8 mouse cellular contexts compared by ENCODE assay signal in the genomic region with DNA sequence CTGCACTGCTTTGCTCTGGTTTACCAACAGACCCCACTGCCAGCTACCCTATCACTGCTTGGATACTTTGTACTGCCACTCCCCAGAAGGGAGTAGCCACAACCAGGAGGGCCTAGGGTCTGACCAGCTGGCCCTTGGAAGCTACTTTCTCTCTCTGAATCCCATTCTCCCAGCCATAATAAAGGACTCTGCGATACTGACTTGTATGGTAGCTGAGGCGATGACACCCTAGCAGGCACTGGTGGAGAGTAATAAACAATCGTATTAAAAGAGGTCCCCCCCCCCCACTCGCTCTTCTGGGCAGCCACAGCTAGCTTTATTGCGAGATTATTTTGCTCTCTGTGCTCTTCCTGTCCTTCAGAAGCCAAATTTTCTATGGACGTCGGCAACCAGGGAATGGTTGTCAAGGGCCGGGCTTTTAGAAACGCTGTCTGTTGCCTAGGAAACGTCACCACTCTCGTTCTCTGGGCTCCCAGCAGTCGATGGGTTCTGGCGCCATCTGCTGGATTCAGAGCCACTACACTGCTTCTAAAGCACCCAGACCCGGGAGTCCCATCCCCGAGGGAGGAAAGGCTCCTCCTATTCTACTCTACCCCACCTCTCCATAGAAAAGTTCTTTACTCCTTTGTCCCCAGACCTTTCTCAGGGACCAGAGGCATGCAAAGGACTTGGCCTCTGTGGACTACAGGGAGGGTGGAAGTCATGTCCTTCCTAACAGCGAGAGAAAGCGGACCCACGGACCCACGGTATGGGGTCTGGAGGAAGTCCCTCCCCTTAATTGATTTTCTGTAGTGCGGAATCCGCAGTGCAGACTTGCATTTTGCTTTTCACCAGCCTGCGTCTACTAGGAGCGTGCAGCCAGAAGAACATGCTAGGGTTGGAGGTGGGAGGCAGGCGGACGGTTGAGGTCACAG. TPM values are rescaled to one million over a fixed set of nuclear protein-coding genes. Genes with fewer than 3 reads are reported as not detected.
DNase-seq lines count a peak whose midpoint lies in the region; ATAC-seq and TF ChIP-seq lines count a peak whose summit lies in the region.

No protein-coding gene starts in this region.

- 15% methylated on average over 25 of the region's 25 CpGs for WGBS in forebrain, embryonic 11.5 days
- WGBS in heart, embryonic 16.5 days = 15% methylated on average over 25 of the region's 25 CpGs
- 15% methylated on average over 25 of the region's 25 CpGs for WGBS in liver, embryonic 13.5 days (ENCODE audit: insufficient replicate concordance)
- 15% methylated on average over 25 of the region's 25 CpGs for whole genome bisulfite sequencing in stomach, embryonic 15.5 days

- H3K4me3 ChIP-seq in forebrain, embryonic 11.5 days (ENCODE audit: low read depth, low read length) = peak overlapping the region; percentile 19
- H3K4me3 ChIP-seq in heart, embryonic 16.5 days (ENCODE audit: low read length) = peak overlapping the region; percentile 43
- peak overlapping the region; percentile 32 for H3K4me3 ChIP-seq in liver, embryonic 13.5 days (replicated peaks)
- H3K4me3 ChIP-seq in stomach, embryonic 15.5 days (replicated peaks) = peak overlapping the region; percentile 31

- peak; percentile 94 for TF ChIP-seq CTCF in brain, embryonic 14.5 days (IDR thresholded peaks at IDR 0.05; ENCODE audit: borderline replicate concordance, extremely low read depth, insufficient read depth, insufficient read length)

- H3K9me3 ChIP-seq in forebrain, embryonic 11.5 days (ENCODE audit: control insufficient read depth, low read length) = no peaks in the 10 kb centered on the region
- H3K9me3 ChIP-seq in heart, embryonic 16.5 days (replicated peaks; ENCODE audit: control insufficient read depth, low read length) = no peaks in the 10 kb centered on the region
- no peaks in the 10 kb centered on the region for H3K9me3 ChIP-seq in liver, embryonic 13.5 days (replicated peaks)
- H3K9me3 ChIP-seq in stomach, embryonic 15.5 days = no peaks in the 10 kb centered on the region

- H3K4me1 ChIP-seq in forebrain, embryonic 11.5 days (replicated peaks; ENCODE audit: control insufficient read depth, insufficient read depth, low read length) = 0 out of 2 replicates have a peak, but pooled peaks cover 2% of the 10 kb centered on the region
- H3K4me1 ChIP-seq in heart, embryonic 16.5 days (ENCODE audit: control insufficient read depth, insufficient read depth, low read length) = peaks cover 4% of the 10 kb centered on the region
- peaks cover 20% of the 10 kb centered on the region for H3K4me1 ChIP-seq in liver, embryonic 13.5 days (replicated peaks)
- no peaks in the 10 kb centered on the region for H3K4me1 ChIP-seq in stomach, embryonic 15.5 days

- H3K27me3 ChIP-seq in forebrain, embryonic 11.5 days (ENCODE audit: control insufficient read depth, insufficient read depth, low read length) = peaks cover 2% of the 10 kb centered on the region; the same call in 1 of the 2 replicates
- H3K27me3 ChIP-seq in heart, embryonic 16.5 days (ENCODE audit: control insufficient read depth, insufficient read depth, low read length) = peaks cover 8% of the 10 kb centered on the region
- peaks cover 52% of the 10 kb centered on the region for H3K27me3 ChIP-seq in liver, embryonic 13.5 days
- 0 out of 2 replicates have a peak, but pooled peaks cover 3% of the 10 kb centered on the region for H3K27me3 ChIP-seq in stomach, embryonic 15.5 days (replicated peaks)

- H3K27ac ChIP-seq in forebrain, embryonic 11.5 days (ENCODE audit: low read depth, low read length) = no peak overlapping the region
- H3K27ac ChIP-seq in heart, embryonic 16.5 days (ENCODE audit: low read length) = no peak overlapping the region
- H3K27ac ChIP-seq in liver, embryonic 13.5 days = no peak overlapping the region
- no peak overlapping the region for H3K27ac ChIP-seq in stomach, embryonic 15.5 days

- peak overlapping the region; percentile 44 for H3K4me2 ChIP-seq in forebrain, embryonic 11.5 days (ENCODE audit: low read depth, low read length, severe bottlenecking)
- peak overlapping the region; percentile 65 for H3K4me2 ChIP-seq in heart, embryonic 16.5 days (ENCODE audit: low read depth, low read length)
- peak overlapping the region; percentile 56 for H3K4me2 ChIP-seq in liver, embryonic 13.5 days
- peak overlapping the region; percentile 55 for H3K4me2 ChIP-seq in stomach, embryonic 15.5 days

- peak; percentile 81 for DNase-seq in CD4-positive helper T cell, adult 2 months (ENCODE audit: low read depth, low spot score)
- DNase-seq in brain, embryonic 14.5 days (ENCODE audit: low read depth) = peak; percentile 97
- DNase-seq in forebrain, embryonic 11.5 days (ENCODE audit: low spot score) = peak; percentile 92
- DNase-seq in kidney, postnatal 25 days = peak; percentile 92 to 96
- DNase-seq in liver, embryonic 13.5 days = peak; percentile 62
- DNase-seq in neural tube, embryonic 10.5 days (ENCODE audit: extremely low spot score, low spot score) = peak; percentile 90

- ATAC-seq in forebrain, embryonic 11.5 days (replicated peaks; ENCODE audit: low FRiP score) = peak; percentile 86
- peak; percentile 83 for ATAC-seq in heart, embryonic 16.5 days (replicated peaks; ENCODE audit: extremely low read depth, insufficient read depth, low FRiP score)
- ATAC-seq in liver, embryonic 13.5 days (ENCODE audit: low read depth) = peak; percentile 60
- ATAC-seq in stomach, embryonic 15.5 days (ENCODE audit: insufficient read depth, low FRiP score, low read depth) = peak; percentile 82

- H3K9ac ChIP-seq in forebrain, embryonic 11.5 days (ENCODE audit: low read length) = no peak overlapping the region; the same call in 1 of the 2 replicates
- H3K9ac ChIP-seq in heart, embryonic 16.5 days (ENCODE audit: low read length) = peak overlapping the region; percentile 50
- no peak overlapping the region for H3K9ac ChIP-seq in liver, embryonic 13.5 days
- peak overlapping the region; percentile 4; the same call in 1 of the 2 replicates for H3K9ac ChIP-seq in stomach, embryonic 15.5 days

- TF ChIP-seq POLR2A in brain, embryonic 14.5 days (IDR thresholded peaks at IDR 0.05; ENCODE audit: borderline replicate concordance, extremely low read depth, insufficient read depth, insufficient read length, poor library complexity, severe bottlenecking) = no peak

- H3K36me3 ChIP-seq in forebrain, embryonic 11.5 days (ENCODE audit: control insufficient read depth, insufficient read depth, low read length) = no peaks in the 10 kb centered on the region
- peaks cover 5% of the 10 kb centered on the region for H3K36me3 ChIP-seq in heart, embryonic 16.5 days (ENCODE audit: control insufficient read depth, insufficient read depth)
- H3K36me3 ChIP-seq in liver, embryonic 13.5 days = no peaks in the 10 kb centered on the region
- peaks cover 6% of the 10 kb centered on the region for H3K36me3 ChIP-seq in stomach, embryonic 15.5 days

RNA-seq across cellular contexts. Expression of a gene that starts 17.6 kb away (rescaled TPM):
- polyA plus RNA-seq in brain, embryonic 14.5 days (2012; rRNA removed) = 49.2 and 52.9 TPM in 2 replicates
- 38.3 and 40.0 TPM in 2 replicates for polyA plus RNA-seq in forebrain, embryonic 11.5 days (2014; fragmentation: Nextera tagmentation; extraction: Ambion mirVana)
- 42.7 and 48.4 TPM in 2 replicates for polyA plus RNA-seq in heart, embryonic 16.5 days (2015; fragmentation: Nextera tagmentation; extraction: Ambion mirVana)
- 9.5 and 10.0 TPM in 2 replicates for polyA plus RNA-seq in liver, embryonic 13.5 days (2015; fragmentation: Nextera tagmentation; extraction: Ambion mirVana)
- 45.8 and 46.0 TPM in 2 replicates for polyA plus RNA-seq in stomach, embryonic 15.5 days (2015; fragmentation: Nextera tagmentation; extraction: Ambion mirVana)

RNA-seq across cellular contexts. Expression of a gene that starts 19.2 kb away (rescaled TPM):
- 7.5 and 11.1 TPM in 2 replicates for polyA plus RNA-seq in brain, embryonic 14.5 days (2012; rRNA removed)
- 0.67 and 0.95 TPM in 2 replicates for polyA plus RNA-seq in forebrain, embryonic 11.5 days (2014; fragmentation: Nextera tagmentation; extraction: Ambion mirVana)
- polyA plus RNA-seq in heart, embryonic 16.5 days (2015; fragmentation: Nextera tagmentation; extraction: Ambion mirVana) = 1.1 and 1.2 TPM in 2 replicates
- 0.05 and 0.06 TPM in 2 replicates for polyA plus RNA-seq in liver, embryonic 13.5 days (2015; fragmentation: Nextera tagmentation; extraction: Ambion mirVana)
- polyA plus RNA-seq in stomach, embryonic 15.5 days (2015; fragmentation: Nextera tagmentation; extraction: Ambion mirVana) = 0.58 and 0.68 TPM in 2 replicates

RNA-seq across cellular contexts. Expression of a gene that starts 33.8 kb away (rescaled TPM):
- 64.6 and 77.4 TPM in 2 replicates for polyA plus RNA-seq in brain, embryonic 14.5 days (2012; rRNA removed)
- polyA plus RNA-seq in forebrain, embryonic 11.5 days (2014; fragmentation: Nextera tagmentation; extraction: Ambion mirVana) = 73.3 and 74.8 TPM in 2 replicates
- polyA plus RNA-seq in heart, embryonic 16.5 days (2015; fragmentation: Nextera tagmentation; extraction: Ambion mirVana) = 23.5 and 26.1 TPM in 2 replicates
- 15.2 and 19.5 TPM in 2 replicates for polyA plus RNA-seq in liver, embryonic 13.5 days (2015; fragmentation: Nextera tagmentation; extraction: Ambion mirVana)
- 27.6 and 28.1 TPM in 2 replicates for polyA plus RNA-seq in stomach, embryonic 15.5 days (2015; fragmentation: Nextera tagmentation; extraction: Ambion mirVana)

Comparison
In these comparisons a context has a peak if more than half of its experiments do, and no peak if none do; other contexts are left out.
1. H3K9ac ChIP-seq: peak in heart, embryonic 16.5 days (single experiment) and stomach, embryonic 15.5 days (single experiment); none in forebrain, embryonic 11.5 days (single experiment) and liver, embryonic 13.5 days (single experiment).
2. Peak in every context shown above with its lines, with median percentiles within 50 percentile points of each other: DNase-seq, ATAC-seq, H3K4me2 ChIP-seq and H3K4me3 ChIP-seq.